Mouse (Mus musculus) forebrain, embryonic 16.5 days (tissue): ENCODE results near the gene Krt7. TPM values are rescaled to one million over a fixed set of nuclear protein-coding genes. Genes with fewer than 3 reads are reported as not detected.

Source experiments
- ATAC-seq: fragments of 200-750 bp; cut with Nextera tagmentation; 2 replicates; pipeline ENCODE4 v1.8.0; 2017; ENCODE audit warnings: mild to moderate bottlenecking, moderate library complexity
- H3K27ac ChIP-seq: fragments of 300-500 bp; sonication (generic); 2 replicates; pipeline ENCODE4 v1.5.1; 2014; ENCODE audit warnings: low read length, control low read depth
- H3K27me3 ChIP-seq: fragments of 300-500 bp; sonication (generic); replicated peaks from 2 replicates; pipeline ENCODE4 v1.6.1; 2014; ENCODE audit warnings: low read length; ENCODE audit not compliant: control insufficient read depth, insufficient read depth
- H3K36me3 ChIP-seq: fragments of 300-500 bp; sonication (generic); 2 replicates; pipeline ENCODE4 v1.6.1; 2014; ENCODE audit not compliant: control insufficient read depth, insufficient read depth
- H3K4me1 ChIP-seq: fragments of 300-500 bp; sonication (generic); replicated peaks from 2 replicates; pipeline ENCODE4 v1.6.1; 2014; ENCODE audit warnings: low read length; ENCODE audit not compliant: control insufficient read depth, insufficient read depth
- H3K4me2 ChIP-seq: fragments of 300-500 bp; sonication (generic); 2 replicates; pipeline ENCODE4 v1.6.1; 2014; ENCODE audit warnings: mild to moderate bottlenecking, low read length, control low read depth
- H3K4me3 ChIP-seq: fragments of 300-500 bp; sonication (generic); replicated peaks from 2 replicates; pipeline ENCODE4 v1.5.1; 2014; ENCODE audit warnings: mild to moderate bottlenecking, low read length, control low read depth
- H3K9ac ChIP-seq: fragments of 300-500 bp; sonication (generic); replicated peaks from 2 replicates; pipeline ENCODE4 v1.6.1; 2014; ENCODE audit warnings: low read depth, low read length, control low read depth
- H3K9me3 ChIP-seq: fragments of 300-500 bp; sonication (generic); 2 replicates; pipeline ENCODE4 v1.6.1; 2016; ENCODE audit warnings: low read length; ENCODE audit not compliant: control insufficient read depth
- WGBS: fragments of 180-500 bp; shearing (Covaris S2); extraction: QIAGEN DNeasy Blood & Tissue Kit; methylation state at CpG from one replicate; pipeline ENCODE4 v1.1.7; 2014; 5-methylcytosine and 5-hydroxymethylcytosine counted together
- polyA plus RNA-seq: library from polyadenylated mRNA; unstranded; fragments of >200 nt; fragmentation: Nextera tagmentation; extraction: Ambion mirVana; gene quantifications from 2 replicates; pipeline ENCODE4 v1.2.1, GENCODE M21; 2015

Gene Krt7
- polyA plus RNA-seq, 1 experiment from 2014 or later = 0.62 TPM

- H3K4me1 ChIP-seq = peaks cover 2% of the 10 kb centered on the region; the same call in 1 of the 2 replicates
- no peaks in the 10 kb centered on the region for H3K9me3 ChIP-seq
- WGBS = 11% methylated on average over 13 of the region's 13 CpGs
- no peaks in the 10 kb centered on the region for H3K27me3 ChIP-seq
- no peaks in the 10 kb centered on the region for H3K36me3 ChIP-seq
- H3K4me3 ChIP-seq = no peak overlapping the region
- H3K9ac ChIP-seq = no peak overlapping the region
- H3K4me2 ChIP-seq = no peak overlapping the region
- no peak overlapping the region for H3K27ac ChIP-seq
- 0 out of 2 replicates have a peak, but pooled peaks have one; percentile 49 for ATAC-seq
Measured at GRCm38 (mm10) chr15:101453093-101453736, 42.4 kb downstream of the Krt7 start.

DNA sequence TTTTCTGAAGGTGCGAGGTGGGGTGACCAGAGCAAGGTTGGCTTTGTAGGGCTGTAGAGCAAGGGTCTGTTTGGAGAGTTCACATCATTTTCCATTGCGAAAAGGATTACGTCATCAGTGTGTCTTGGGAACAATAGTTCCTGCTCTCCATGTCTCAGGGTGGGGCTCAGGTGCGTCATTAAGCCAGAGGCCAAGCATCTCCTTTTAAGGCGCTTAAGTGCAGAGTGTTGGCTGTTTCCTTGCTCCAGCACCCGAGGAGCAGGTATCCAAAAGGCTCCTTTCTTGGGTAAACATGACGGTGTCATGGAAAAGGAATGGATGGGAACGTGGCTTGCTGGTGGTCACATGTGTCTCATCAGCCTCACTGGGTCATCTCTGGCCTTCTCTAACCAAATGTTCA lies 43.9 kb downstream of the Krt7 start:
- H3K4me2 ChIP-seq = no peak overlapping the region
- H3K36me3 ChIP-seq = no peaks in the 10 kb centered on the region
- no peak overlapping the region for H3K4me3 ChIP-seq
- no peaks in the 10 kb centered on the region for H3K27me3 ChIP-seq
- H3K4me1 ChIP-seq = peaks cover 5% of the 10 kb centered on the region; the same call in 1 of the 2 replicates
- WGBS = 91% methylated on average over 8 of the region's 8 CpGs
- ATAC-seq = no peak
- no peak overlapping the region for H3K27ac ChIP-seq
- H3K9me3 ChIP-seq = no peaks in the 10 kb centered on the region
- no peak overlapping the region for H3K9ac ChIP-seq

- Histone ChIP-seq H3K9ac (no peak overlapping the region), H3K36me3 (no peaks in the 10 kb centered on the region), H3K4me3 (no peak overlapping the region), H3K4me1 (peaks cover 5% of the 10 kb centered on the region; the same call in 1 of the 2 replicates), H3K27ac (no peak overlapping the region), H3K4me2 (no peak overlapping the region), H3K9me3 (no peaks in the 10 kb centered on the region), H3K27me3 (no peaks in the 10 kb centered on the region)
- ATAC-seq = no peak
- WGBS = 87% methylated on average over 2 of the region's 2 CpGs
Measured at GRCm38 (mm10) chr15:101455292-101455691, 44.4 kb downstream of the Krt7 start.

DNA sequence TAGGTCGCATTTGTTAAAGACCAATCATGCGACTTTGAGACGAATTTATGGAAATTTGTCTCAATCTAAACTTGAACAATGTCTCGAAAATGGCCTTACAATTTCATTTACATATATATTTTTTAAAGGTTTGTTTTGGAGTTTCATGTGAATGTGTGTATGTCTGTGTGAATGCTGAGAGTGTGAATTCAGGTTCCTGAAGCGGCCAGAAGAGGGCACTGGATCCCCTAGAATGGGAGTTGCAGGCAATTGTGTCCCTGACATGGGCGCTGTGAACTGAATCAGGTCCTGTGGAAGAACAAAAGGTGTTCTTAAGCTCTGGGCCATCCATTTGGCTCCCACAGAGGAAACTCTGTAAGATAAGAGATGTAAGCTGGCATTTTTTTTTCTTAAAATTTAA lies 45.0 kb downstream of the Krt7 start:
- no peak overlapping the region for H3K9ac ChIP-seq
- no peak overlapping the region for H3K27ac ChIP-seq
- H3K4me1 ChIP-seq = peaks cover 5% of the 10 kb centered on the region; the same call in 1 of the 2 replicates
- no peaks in the 10 kb centered on the region for H3K36me3 ChIP-seq
- no peak overlapping the region for H3K4me2 ChIP-seq
- no peak for ATAC-seq
- no peaks in the 10 kb centered on the region for H3K27me3 ChIP-seq
- WGBS = 91% methylated on average over 6 of the region's 6 CpGs
- no peak overlapping the region for H3K4me3 ChIP-seq
- H3K9me3 ChIP-seq = no peaks in the 10 kb centered on the region

GRCm38 (mm10) chr15:101458361-101458930 lies 47.6 kb downstream of the Krt7 start:
- Histone ChIP-seq H3K27ac (no peak overlapping the region), H3K4me3 (no peak overlapping the region), H3K9me3 (no peaks in the 10 kb centered on the region), H3K27me3 (no peaks in the 10 kb centered on the region), H3K9ac (no peak overlapping the region), H3K4me2 (0 out of 2 replicates have a peak overlapping the region, but pooled peaks have one; percentile 17), H3K36me3 (no peaks in the 10 kb centered on the region), H3K4me1 (peaks cover 5% of the 10 kb centered on the region; the same call in 1 of the 2 replicates)
- WGBS = 34% methylated on average over 16 of the region's 16 CpGs
- ATAC-seq = no peak

DNA sequence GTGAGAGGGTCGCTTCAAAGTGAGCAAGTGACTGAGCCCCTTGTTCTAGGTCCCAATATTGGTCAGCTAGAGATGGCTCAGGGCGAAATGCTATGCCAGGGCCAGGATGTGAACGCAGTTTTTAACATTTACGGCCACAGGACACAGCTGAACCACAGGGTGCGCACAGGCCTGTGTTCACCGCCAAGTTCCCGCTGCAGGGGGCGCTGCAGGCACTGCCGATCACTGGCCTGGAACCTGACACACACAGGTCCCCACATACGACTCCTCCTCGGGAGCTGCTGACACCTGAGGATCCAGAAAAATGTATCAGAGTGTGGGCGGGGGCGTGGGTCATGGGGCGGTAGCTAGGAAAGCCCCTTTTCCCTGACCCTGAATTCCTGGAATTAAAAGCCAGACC lies 48.4 kb downstream of the Krt7 start:
- Histone ChIP-seq H3K9ac (no peak overlapping the region), H3K9me3 (no peaks in the 10 kb centered on the region), H3K36me3 (no peaks in the 10 kb centered on the region), H3K4me3 (no peak overlapping the region), H3K4me2 (no peak overlapping the region), H3K4me1 (peaks cover 5% of the 10 kb centered on the region; the same call in 1 of the 2 replicates), H3K27ac (no peak overlapping the region), H3K27me3 (no peaks in the 10 kb centered on the region)
- WGBS = 88% methylated on average over 14 of the region's 14 CpGs
- ATAC-seq = no peak

GRCm38 (mm10) chr15:101463651-101464050 lies 52.8 kb downstream of the Krt7 start, which contains the start of gene Krt81:
Gene Krt81, minus strand, starts transcription at chr15:101463751.
- ATAC-seq = no peak
- Histone ChIP-seq H3K4me3 (no peak within 1 kb of the TSS), H3K9me3 (no peaks in the 10 kb centered on the region), H3K4me1 (no peaks in the 10 kb centered on the region; the same call in 1 of the 2 replicates), H3K27ac (no peak within 1 kb of the TSS), H3K9ac (no peak within 1 kb of the TSS), H3K4me2 (no peak within 1 kb of the TSS), H3K36me3 (no peaks in the 10 kb centered on the region), H3K27me3 (no peaks in the 10 kb centered on the region)
- 83% methylated on average over 13 of the region's 13 CpGs for WGBS

- Histone ChIP-seq H3K27me3 (no peaks in the 10 kb centered on the region), H3K4me3 (no peak overlapping the region), H3K36me3 (no peaks in the 10 kb centered on the region), H3K4me1 (no peaks in the 10 kb centered on the region), H3K4me2 (no peak overlapping the region), H3K27ac (no peak overlapping the region), H3K9ac (no peak overlapping the region), H3K9me3 (no peaks in the 10 kb centered on the region)
- 89% methylated on average over 4 of the region's 4 CpGs for WGBS
- ATAC-seq = no peak
Measured at GRCm38 (mm10) chr15:101469093-101469492, 58.2 kb downstream of the Krt7 start.

- no peaks in the 10 kb centered on the region for H3K36me3 ChIP-seq
- H3K4me3 ChIP-seq = no peak within 1 kb of the TSS
- WGBS = 34% methylated on average over 10 of the region's 10 CpGs
- H3K4me2 ChIP-seq = no peak within 1 kb of the TSS
- no peaks in the 10 kb centered on the region for H3K4me1 ChIP-seq
- no peak within 1 kb of the TSS for H3K27ac ChIP-seq
- H3K27me3 ChIP-seq = no peaks in the 10 kb centered on the region
- H3K9ac ChIP-seq = no peak within 1 kb of the TSS
- ATAC-seq = no peak
- H3K9me3 ChIP-seq = no peaks in the 10 kb centered on the region
Measured at GRCm38 (mm10) chr15:101472952-101473528, 62.2 kb downstream of the Krt7 start, which contains the start of gene Krt86. Gene Krt86, plus strand, starts transcription at chr15:101473478.
